Mouse (Mus musculus) liver, embryonic 15.5 days (tissue): ENCODE data around the gene Iqgap3. TPM values are rescaled to one million over a fixed set of nuclear protein-coding genes. Genes with fewer than 3 reads are reported as not detected.

ENCODE experiments used
- ATAC-seq: fragments of 200-750 bp; cut with Nextera tagmentation; 2 replicates; pipeline ENCODE4 v1.8.0; 2017; ENCODE audit warnings: moderate number of reproducible peaks, mild to moderate bottlenecking, moderate library complexity; ENCODE audit not compliant: insufficient read depth
- H3K27ac ChIP-seq: fragments of 300-500 bp; sonication (generic); replicated peaks from 2 replicates; pipeline ENCODE4 v1.5.1; 2015; ENCODE audit warnings: mild to moderate bottlenecking, inconsistent platforms
- H3K27me3 ChIP-seq: fragments of 300-500 bp; sonication (generic); 2 replicates; pipeline ENCODE4 v1.6.1; 2015; ENCODE audit warnings: mild to moderate bottlenecking, inconsistent platforms
- H3K36me3 ChIP-seq: fragments of 300-500 bp; sonication (generic); replicated peaks from 2 replicates; pipeline ENCODE4 v1.6.1; 2015; ENCODE audit warnings: moderate library complexity, mild to moderate bottlenecking, inconsistent platforms
- H3K4me1 ChIP-seq: fragments of 300-500 bp; sonication (generic); replicated peaks from 2 replicates; pipeline ENCODE4 v1.6.1; 2015; ENCODE audit warnings: inconsistent platforms
- H3K4me2 ChIP-seq: fragments of 300-500 bp; sonication (generic); 2 replicates; pipeline ENCODE4 v1.6.1; 2015; ENCODE audit warnings: moderate library complexity, mild to moderate bottlenecking, inconsistent platforms
- H3K4me3 ChIP-seq: fragments of 300-500 bp; sonication (generic); replicated peaks from 2 replicates; pipeline ENCODE4 v1.5.1; 2015; ENCODE audit warnings: mild to moderate bottlenecking, inconsistent platforms
- H3K9ac ChIP-seq: fragments of 300-500 bp; sonication (generic); 2 replicates; pipeline ENCODE4 v1.6.1; 2015; ENCODE audit warnings: moderate library complexity, mild to moderate bottlenecking, inconsistent platforms
- H3K9me3 ChIP-seq: fragments of 300-500 bp; sonication (generic); replicated peaks from 2 replicates; pipeline ENCODE4 v1.6.1; 2016; ENCODE audit warnings: inconsistent platforms
- WGBS: fragments of 180-500 bp; shearing (Covaris S2); methylation state at CpG from one replicate; pipeline ENCODE4 v1.1.7; 2015; ENCODE audit warnings: mixed read lengths; ENCODE audit not compliant: insufficient replicate concordance; 5-methylcytosine and 5-hydroxymethylcytosine counted together
- polyA plus RNA-seq: library from polyadenylated mRNA; unstranded; fragments of >200 nt; fragmentation: Nextera tagmentation; extraction: Ambion mirVana; gene quantifications from 2 replicates; pipeline ENCODE4 v1.2.1, GENCODE M21; 2015

The Iqgap3 gene
- polyA plus RNA-seq, 1 experiment from 2014 or later = 7.3 TPM

DNA sequence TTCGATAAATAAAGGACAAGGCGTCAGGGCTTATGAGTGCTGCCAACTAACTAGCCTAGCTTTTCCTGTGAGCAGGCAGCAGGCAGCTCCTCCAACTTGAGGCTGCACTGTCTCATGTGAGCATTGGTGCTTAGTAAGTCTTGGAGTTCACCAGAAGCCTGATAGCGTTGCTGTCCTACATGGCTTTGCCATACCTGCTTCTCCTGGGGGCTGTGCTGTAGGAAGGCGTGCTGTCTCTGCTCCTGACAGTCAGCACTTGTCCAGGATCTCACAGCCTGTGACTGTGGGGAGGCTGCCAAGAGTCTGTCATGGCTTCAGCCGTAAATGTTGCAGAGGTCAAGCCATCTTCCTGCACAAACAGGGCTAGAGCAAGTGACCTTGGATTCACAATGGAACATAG, 84.3 kb downstream of the Iqgap3 start:
- H3K4me2 ChIP-seq = no peak overlapping the region
- H3K4me3 ChIP-seq = no peak overlapping the region
- no peaks in the 10 kb centered on the region for H3K4me1 ChIP-seq
- H3K27ac ChIP-seq = no peak overlapping the region
- no peaks in the 10 kb centered on the region for H3K27me3 ChIP-seq
- H3K9ac ChIP-seq = no peak overlapping the region
- H3K36me3 ChIP-seq = peaks cover 93% of the 10 kb centered on the region
- ATAC-seq = peak; percentile 32; the same call in 1 of the 2 replicates
- no peaks in the 10 kb centered on the region for H3K9me3 ChIP-seq
- WGBS = 82% methylated on average over 5 of the region's 5 CpGs

GRCm38 (mm10) chr3:88170361-88170760, 88.6 kb downstream of the Iqgap3 start:
- H3K9me3 ChIP-seq = no peaks in the 10 kb centered on the region
- WGBS = 71% methylated on average over 5 of the region's 5 CpGs
- no peak overlapping the region for H3K4me2 ChIP-seq
- ATAC-seq = no peak
- H3K27me3 ChIP-seq = no peaks in the 10 kb centered on the region
- H3K9ac ChIP-seq = no peak overlapping the region
- peaks cover 76% of the 10 kb centered on the region for H3K36me3 ChIP-seq
- no peak overlapping the region for H3K4me3 ChIP-seq
- peaks cover 5% of the 10 kb centered on the region; the same call in 1 of the 2 replicates for H3K4me1 ChIP-seq
- no peak overlapping the region for H3K27ac ChIP-seq

Other genes with a start within 250 kb of the Iqgap3 start
- 0.18 TPM in 2 replicates for gene Sh2d2a, start 235.2 kb upstream of the Iqgap3 start, polyA plus RNA-seq
- 6.5 TPM in 2 replicates for gene Prcc, start 196.4 kb upstream of the Iqgap3 start, polyA plus RNA-seq
- 213 and 216 TPM in 2 replicates for gene Hdgf, start 175.7 kb upstream of the Iqgap3 start, polyA plus RNA-seq
- gene Mrpl24, start 162.5 kb upstream of the Iqgap3 start, polyA plus RNA-seq = 30.7 and 33.5 TPM in 2 replicates
- 21.0 and 22.9 TPM in 2 replicates for gene Isg20l2, start 151.7 kb upstream of the Iqgap3 start, polyA plus RNA-seq
- gene Rrnad1, start 151.3 kb upstream of the Iqgap3 start, polyA plus RNA-seq = 5.6 and 6.3 TPM in 2 replicates
- 0.31 and 0.75 TPM in 2 replicates for gene Crabp2, start 133.3 kb upstream of the Iqgap3 start, polyA plus RNA-seq
- 2.2 and 2.3 TPM in 2 replicates for gene Nes, start 110.9 kb upstream of the Iqgap3 start, polyA plus RNA-seq
- 0.10 TPM in 1 of 2 replicates, not detected in the other for gene Bcan, start 81.7 kb upstream of the Iqgap3 start, polyA plus RNA-seq
- gene Hapln2, start 54.4 kb upstream of the Iqgap3 start, polyA plus RNA-seq = not detected in 2 replicates
- gene Gpatch4, start 38.9 kb upstream of the Iqgap3 start, polyA plus RNA-seq = 14.3 and 18.1 TPM in 2 replicates
- gene Naxe, start 23.5 kb upstream of the Iqgap3 start, polyA plus RNA-seq = 75.0 and 81.5 TPM in 2 replicates
- not detected in 2 replicates for gene Ttc24, start 3.7 kb upstream of the Iqgap3 start, polyA plus RNA-seq
- gene Mef2d, start 60.4 kb downstream of the Iqgap3 start, polyA plus RNA-seq = 6.8 and 7.1 TPM in 2 replicates
- gene Rhbg, start 172.7 kb downstream of the Iqgap3 start, polyA plus RNA-seq = 7.6 and 7.7 TPM in 2 replicates
- gene Gm38392, start 205.2 kb downstream of the Iqgap3 start, polyA plus RNA-seq = 0.35 and 1.3 TPM in 2 replicates
- 3.6 and 4.8 TPM in 2 replicates for gene Tsacc, start 215.0 kb downstream of the Iqgap3 start, polyA plus RNA-seq
- gene Cct3, start 215.1 kb downstream of the Iqgap3 start, polyA plus RNA-seq = 243 and 252 TPM in 2 replicates
- 92.0 and 99.4 TPM in 2 replicates for gene Glmp, start 243.1 kb downstream of the Iqgap3 start, polyA plus RNA-seq